Mouse (Mus musculus): Measurements from ENCODE around the gene Lgr4. TPM values are rescaled to one million over a fixed set of nuclear protein-coding genes. Genes with fewer than 3 reads are reported as not detected.

Gene Lgr4
- total RNA-seq, 2 experiments from 2014 or later: 108 to 133 TPM

- no peak for DNase-seq (ENCODE audit: low spot score in 2 of 2)
These were observed 94.8 kb downstream of the Lgr4 start for GRCm38 (mm10) chr2:110012184-110012725.

GRCm38 (mm10) chr2:110017087-110017486, 99.6 kb downstream of the Lgr4 start:
- no peak for DNase-seq (ENCODE audit: low spot score in 2 of 2)

- DNase-seq (ENCODE audit: low spot score in 2 of 2): peak; percentile 77 to 81
These were observed 100.4 kb downstream of the Lgr4 start, which contains the start of gene Ccdc34 for GRCm38 (mm10) chr2:110017616-110018505. Gene Ccdc34 (plus strand): TSS chr2:110017817.

- no peak for DNase-seq (ENCODE audit: low spot score in 2 of 2)
These were observed 102.2 kb downstream of the Lgr4 start for GRCm38 (mm10) chr2:110019656-110020055.

GRCm38 (mm10) chr2:110020430-110020829, 103.0 kb downstream of the Lgr4 start:
- no peak for DNase-seq (ENCODE audit: low spot score in 2 of 2)

- no peak for DNase-seq (ENCODE audit: low spot score in 2 of 2)
These were observed 118.8 kb downstream of the Lgr4 start for GRCm38 (mm10) chr2:110036265-110036664.

- no peak for DNase-seq (ENCODE audit: low spot score in 2 of 2)
These were observed 119.2 kb downstream of the Lgr4 start for GRCm38 (mm10) chr2:110036665-110037064.

GRCm38 (mm10) chr2:110037221-110037620, 119.8 kb downstream of the Lgr4 start:
- no peak for DNase-seq (ENCODE audit: low spot score in 2 of 2)

GRCm38 (mm10) chr2:110038341-110038740, 120.9 kb downstream of the Lgr4 start:
- DNase-seq (ENCODE audit: low spot score in 2 of 2): no peak

GRCm38 (mm10) chr2:110042861-110043760, 125.7 kb downstream of the Lgr4 start:
- DNase-seq (ENCODE audit: low spot score in 2 of 2): no peak

- no peak for DNase-seq (ENCODE audit: low spot score in 2 of 2)
These were observed 141.0 kb downstream of the Lgr4 start for GRCm38 (mm10) chr2:110058424-110058823.

GRCm38 (mm10) chr2:110063131-110063530, 145.7 kb downstream of the Lgr4 start:
- DNase-seq (ENCODE audit: low spot score in 2 of 2): no peak

Other genes starting within 250 kb of the Lgr4 start
- under 1 TPM; 0.28 to 0.31 TPM for gene Bdnf, start 242.9 kb upstream of the Lgr4 start, total RNA-seq (2021)
- 10 to 100 TPM; 91.0 to 94.8 TPM for gene Lin7c, start 26.8 kb upstream of the Lgr4 start, total RNA-seq (2021)
- gene Ccdc34, start 100.2 kb downstream of the Lgr4 start, total RNA-seq (2021): 10 to 100 TPM; 25.0 to 31.0 TPM

Measured in adrenal gland, postnatal 4 days (tissue).